Mouse (Mus musculus) neural tube, embryonic 11.5 days (tissue): Measurements from ENCODE around the gene Gm20219. TPM values are rescaled to one million over a fixed set of nuclear protein-coding genes. Genes with fewer than 3 reads are reported as not detected.

Experiments used
- ATAC-seq: fragments of 200-750 bp; cut with Nextera tagmentation; 2 replicates; pipeline ENCODE4 v1.8.0; 2017; ENCODE audit warnings: moderate number of reproducible peaks, mild to moderate bottlenecking, moderate TSS enrichment, moderate library complexity; ENCODE audit not compliant: insufficient read depth, low FRiP score, low TSS enrichment
- DNase-seq: peaks from one replicate; pipeline ENCODE4 v3.0.0-alpha.2; 2015; ENCODE audit warnings: low spot score
- H3K27ac ChIP-seq: fragments of 300-500 bp; sonication (generic); 2 replicates; pipeline ENCODE4 v1.5.1; 2014; ENCODE audit warnings: low read depth, mild to moderate bottlenecking, low read length
- H3K27me3 ChIP-seq: fragments of 300-500 bp; sonication (generic); 2 replicates; pipeline ENCODE4 v1.6.1; 2014; ENCODE audit warnings: mild to moderate bottlenecking, low read length, mixed read lengths; ENCODE audit not compliant: control insufficient read depth, insufficient read depth
- H3K36me3 ChIP-seq: fragments of 300-500 bp; sonication (generic); 2 replicates; pipeline ENCODE4 v1.6.1; 2014; ENCODE audit warnings: mild to moderate bottlenecking, low read length, moderate library complexity, mixed read lengths; ENCODE audit not compliant: control insufficient read depth, insufficient read depth
- H3K4me1 ChIP-seq: fragments of 300-500 bp; sonication (generic); 2 replicates; pipeline ENCODE4 v1.6.1; 2014; ENCODE audit warnings: low read length, mixed read lengths; ENCODE audit not compliant: control insufficient read depth, insufficient read depth
- H3K4me2 ChIP-seq: fragments of 300-500 bp; sonication (generic); 2 replicates; pipeline ENCODE4 v1.6.1; 2014; ENCODE audit warnings: low read depth, mild to moderate bottlenecking, moderate library complexity
- H3K4me3 ChIP-seq: fragments of 300-500 bp; sonication (generic); 2 replicates; pipeline ENCODE4 v1.5.1; 2014; ENCODE audit warnings: low read depth, low read length
- H3K9ac ChIP-seq: fragments of 300-500 bp; sonication (generic); 2 replicates; pipeline ENCODE4 v1.6.1; 2014; ENCODE audit warnings: mild to moderate bottlenecking, low read length
- H3K9me3 ChIP-seq: fragments of 300-500 bp; sonication (generic); 2 replicates; pipeline ENCODE4 v1.6.1; 2016; ENCODE audit warnings: low read length; ENCODE audit not compliant: control insufficient read depth
- WGBS: fragments of 180-500 bp; shearing (Covaris S2); extraction: QIAGEN DNeasy Blood & Tissue Kit; methylation state at CpG from one replicate; pipeline ENCODE4 v1.1.7; 2014; 5-methylcytosine and 5-hydroxymethylcytosine counted together
- polyA plus RNA-seq: library from polyadenylated mRNA; unstranded; fragments of >200 nt; fragmentation: Nextera tagmentation; extraction: Ambion mirVana; gene quantifications from 2 replicates; pipeline ENCODE4 v1.2.1, GENCODE M21; 2014

Gm20219 gene
- polyA plus RNA-seq, 1 experiment from 2014 or later = 1.1 TPM

- H3K36me3 ChIP-seq = peaks cover 71% of the 10 kb centered on the region
- DNase-seq (no peak), ATAC-seq (no peak)
- no peak overlapping the region for H3K4me3 ChIP-seq
- H3K27ac ChIP-seq = no peak overlapping the region
- H3K9me3 ChIP-seq = no peaks in the 10 kb centered on the region
- H3K4me1 ChIP-seq = no peaks in the 10 kb centered on the region
- WGBS = 95% methylated on average over 29 of the region's 29 CpGs
- H3K4me2 ChIP-seq = no peak overlapping the region
- no peaks in the 10 kb centered on the region for H3K27me3 ChIP-seq
- no peak overlapping the region for H3K9ac ChIP-seq
Measured at GRCm38 (mm10) chr17:56566293-56566692, 12.1 kb upstream of the Gm20219 start.

DNA sequence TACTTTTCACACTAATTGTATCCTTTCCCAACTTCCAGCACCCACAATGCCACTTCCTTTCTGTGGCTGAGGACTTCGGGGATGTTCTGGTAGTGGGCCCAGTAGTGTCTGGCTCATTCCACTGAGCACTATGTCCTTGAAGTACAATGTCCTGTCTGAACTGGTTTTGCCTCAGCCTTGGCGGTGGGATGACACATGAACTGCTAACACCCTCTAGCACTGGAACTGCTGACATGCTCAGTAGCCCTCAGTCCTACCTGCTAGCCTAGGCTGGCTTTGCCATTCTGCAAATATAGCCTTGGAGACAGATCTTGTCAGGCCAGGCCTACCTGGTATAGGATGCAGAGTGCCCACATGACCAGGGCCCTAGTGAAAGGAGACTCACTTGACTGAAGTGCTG, 7.7 kb upstream of the Gm20219 start:
- ATAC-seq (no peak), DNase-seq (no peak)
- Histone ChIP-seq H3K27ac (no peak overlapping the region), H3K27me3 (no peaks in the 10 kb centered on the region), H3K9me3 (no peaks in the 10 kb centered on the region), H3K4me2 (no peak overlapping the region), H3K4me3 (no peak overlapping the region), H3K9ac (no peak overlapping the region), H3K4me1 (no peaks in the 10 kb centered on the region), H3K36me3 (peaks cover 53% of the 10 kb centered on the region)
- WGBS = 97% methylated on average over 2 of the region's 2 CpGs

DNA sequence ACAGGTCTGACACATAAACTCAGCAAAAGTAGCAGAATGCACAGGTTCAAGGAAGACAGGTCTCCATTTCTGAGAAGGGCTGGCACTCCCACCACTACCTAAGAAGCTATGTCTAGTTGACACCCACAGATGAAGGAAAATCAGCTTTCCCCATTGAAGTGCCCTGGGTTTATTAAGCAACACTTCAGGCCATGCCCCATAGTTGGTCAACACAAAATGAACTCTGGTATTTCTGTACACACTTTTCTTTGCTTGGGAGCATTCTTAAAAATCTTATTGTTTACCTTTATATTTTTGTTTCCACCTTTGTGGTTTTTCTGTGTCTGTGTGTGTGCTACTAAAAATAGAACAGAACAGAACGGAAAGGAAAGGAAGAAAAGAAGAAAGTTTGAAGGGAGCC, 5.9 kb upstream of the Gm20219 start:
- Histone ChIP-seq H3K27ac (no peak overlapping the region), H3K36me3 (peaks cover 36% of the 10 kb centered on the region), H3K9ac (no peak overlapping the region), H3K4me2 (no peak overlapping the region), H3K9me3 (no peaks in the 10 kb centered on the region), H3K4me1 (no peaks in the 10 kb centered on the region), H3K4me3 (no peak overlapping the region), H3K27me3 (no peaks in the 10 kb centered on the region)
- ATAC-seq (no peak), DNase-seq (no peak)
- WGBS = 94% methylated on average over 1 of the region's 1 CpGs

DNA sequence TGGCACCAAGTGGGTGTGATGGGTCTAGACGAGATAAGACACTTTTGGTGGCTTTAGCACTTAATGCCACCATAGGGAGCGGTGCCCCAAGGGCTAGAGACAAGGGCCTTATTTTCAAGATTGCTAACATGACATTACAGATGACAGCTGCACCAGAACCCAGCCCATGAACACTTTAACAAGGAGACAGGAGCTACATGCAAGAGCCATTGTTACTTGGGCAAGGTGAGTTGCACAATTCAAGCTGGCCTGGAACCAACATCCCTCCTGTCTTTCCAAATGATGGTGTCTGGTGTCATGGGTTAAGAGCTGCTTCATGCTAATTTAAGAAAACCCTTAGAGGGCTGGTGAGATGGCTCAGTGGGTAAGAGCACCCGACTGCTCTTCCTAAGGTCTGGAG, 5.2 kb upstream of the Gm20219 start:
- WGBS = 74% methylated on average over 3 of the region's 3 CpGs

GRCm38 (mm10) chr17:56558448-56558847, 4.3 kb upstream of the Gm20219 start:
- WGBS = 25% methylated on average over 3 of the region's 3 CpGs
- Histone ChIP-seq H3K4me3 (no peak overlapping the region), H3K27ac (no peak overlapping the region), H3K36me3 (peaks cover 19% of the 10 kb centered on the region), H3K9me3 (no peaks in the 10 kb centered on the region), H3K4me1 (no peaks in the 10 kb centered on the region), H3K4me2 (no peak overlapping the region), H3K27me3 (no peaks in the 10 kb centered on the region), H3K9ac (no peak overlapping the region)
- ATAC-seq (peak; percentile 56; the same call in 1 of the 2 replicates), DNase-seq (peak; percentile 77)

More for the DNA sequence above, 5.2 kb upstream of the Gm20219 start:
- Histone ChIP-seq H3K4me1 (no peaks in the 10 kb centered on the region), H3K4me2 (no peak overlapping the region), H3K27me3 (no peaks in the 10 kb centered on the region), H3K36me3 (peaks cover 28% of the 10 kb centered on the region), H3K9me3 (no peaks in the 10 kb centered on the region), H3K27ac (no peak overlapping the region), H3K4me3 (no peak overlapping the region), H3K9ac (no peak overlapping the region)
- no peak for DNase-seq
- ATAC-seq = no peak

DNA sequence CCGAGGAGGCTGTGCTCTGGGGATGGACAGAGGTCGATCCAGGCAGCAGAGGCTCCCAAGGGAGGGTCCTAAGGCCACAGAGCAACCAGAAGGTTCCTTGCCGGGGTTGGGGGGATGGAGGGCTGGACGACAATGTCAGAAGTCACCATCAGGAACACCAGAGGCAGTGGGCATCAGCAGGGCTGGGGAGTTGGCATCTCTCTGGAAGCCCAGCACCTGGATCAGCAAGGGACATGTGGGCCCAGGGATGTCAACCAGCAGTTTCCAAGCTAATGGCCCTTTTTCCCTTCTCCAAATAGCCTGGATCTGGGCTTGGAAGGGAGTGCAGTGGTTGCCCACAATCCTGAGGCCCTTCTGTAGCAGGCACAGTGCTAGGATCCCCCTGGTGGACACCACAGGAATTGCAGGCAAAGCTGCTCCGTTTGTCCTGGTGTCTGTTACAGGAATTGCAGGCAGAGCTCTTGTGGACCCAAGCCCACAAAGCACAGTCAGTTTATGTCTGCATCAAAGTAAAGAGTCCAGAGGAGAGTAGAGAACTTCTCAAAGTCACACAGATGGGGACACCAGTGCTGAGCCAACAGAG, 1.3 kb downstream of the Gm20219 start:
- Histone ChIP-seq H3K27me3 (no peaks in the 10 kb centered on the region), H3K4me1 (peaks cover 9% of the 10 kb centered on the region; the same call in 1 of the 2 replicates), H3K9me3 (no peaks in the 10 kb centered on the region), H3K27ac (peak overlapping the region; percentile 63; the same call in 1 of the 2 replicates), H3K9ac (no peak overlapping the region), H3K4me3 (no peak overlapping the region), H3K36me3 (no peaks in the 10 kb centered on the region; the same call in 1 of the 2 replicates), H3K4me2 (no peak overlapping the region)
- 59% methylated on average over 5 of the region's 5 CpGs for WGBS
- peak; percentile 24 for ATAC-seq
- peak; percentile 79 for DNase-seq

DNA sequence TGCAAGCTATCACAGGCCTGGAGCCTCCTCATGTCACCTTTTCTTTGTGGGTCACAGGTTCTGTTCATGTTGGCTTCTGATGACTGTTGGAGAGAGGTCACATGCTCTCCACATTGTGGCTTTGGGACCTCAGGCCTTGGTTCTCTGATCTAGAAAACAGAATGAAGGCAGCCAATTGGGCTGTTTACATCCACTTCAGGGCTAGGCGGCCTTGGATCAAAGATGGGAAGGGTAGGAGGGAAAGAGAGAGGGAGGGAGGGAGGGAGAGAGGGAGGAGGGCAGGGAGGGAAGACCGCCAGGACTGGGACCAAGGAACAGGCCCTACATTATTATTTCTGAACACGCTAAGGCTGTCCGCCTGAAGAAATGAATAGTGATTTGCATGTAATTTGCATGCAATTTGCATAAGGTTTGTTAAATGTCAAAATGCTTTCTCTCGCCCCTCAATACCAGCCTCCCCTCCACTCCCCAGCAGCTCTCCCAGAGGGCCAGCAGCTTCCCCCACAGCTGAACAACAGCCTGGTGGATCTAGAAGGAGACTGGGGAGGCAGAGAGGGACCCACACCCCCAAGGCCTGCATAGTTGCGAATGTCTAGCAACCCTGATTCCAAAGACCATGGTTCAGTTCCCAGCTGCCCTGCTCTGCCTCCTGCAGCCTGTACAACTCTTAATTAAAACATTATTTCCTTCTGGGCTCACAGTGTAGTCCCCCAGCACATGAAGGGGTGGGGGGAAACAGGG, 2.2 kb downstream of the Gm20219 start:
- WGBS = 54% methylated on average over 6 of the region's 6 CpGs
- H3K27ac ChIP-seq = peak overlapping the region; percentile 63; the same call in 1 of the 2 replicates
- H3K9ac ChIP-seq = no peak overlapping the region
- no peaks in the 10 kb centered on the region for H3K9me3 ChIP-seq
- H3K36me3 ChIP-seq = no peaks in the 10 kb centered on the region; the same call in 1 of the 2 replicates
- peaks cover 9% of the 10 kb centered on the region; the same call in 1 of the 2 replicates for H3K4me1 ChIP-seq
- no peaks in the 10 kb centered on the region for H3K27me3 ChIP-seq
- no peak overlapping the region for H3K4me2 ChIP-seq
- ATAC-seq (peak; percentile 69), DNase-seq (peak; percentile 39)
- no peak overlapping the region for H3K4me3 ChIP-seq

GRCm38 (mm10) chr17:56550784-56551475, 3.3 kb downstream of the Gm20219 start:
- Histone ChIP-seq H3K27me3 (no peaks in the 10 kb centered on the region), H3K4me1 (peaks cover 9% of the 10 kb centered on the region; the same call in 1 of the 2 replicates), H3K27ac (no peak overlapping the region), H3K9me3 (no peaks in the 10 kb centered on the region), H3K9ac (no peak overlapping the region), H3K36me3 (no peaks in the 10 kb centered on the region; the same call in 1 of the 2 replicates), H3K4me2 (no peak overlapping the region), H3K4me3 (no peak overlapping the region)
- DNase-seq (peak; percentile 8), ATAC-seq (no peak)
- WGBS = 75% methylated on average over 12 of the region's 12 CpGs
